Mouse (Mus musculus): ENCODE results near the gene Nek6. TPM values are rescaled to one million over a fixed set of nuclear protein-coding genes. Genes with fewer than 3 reads are reported as not detected.
A peak's percentile ranks its signal among the peaks of the same experiment; 100 is the strongest.

Nek6 gene
- polyA plus RNA-seq, 1 experiment from 2014 or later, result 35.1 TPM

DNA sequence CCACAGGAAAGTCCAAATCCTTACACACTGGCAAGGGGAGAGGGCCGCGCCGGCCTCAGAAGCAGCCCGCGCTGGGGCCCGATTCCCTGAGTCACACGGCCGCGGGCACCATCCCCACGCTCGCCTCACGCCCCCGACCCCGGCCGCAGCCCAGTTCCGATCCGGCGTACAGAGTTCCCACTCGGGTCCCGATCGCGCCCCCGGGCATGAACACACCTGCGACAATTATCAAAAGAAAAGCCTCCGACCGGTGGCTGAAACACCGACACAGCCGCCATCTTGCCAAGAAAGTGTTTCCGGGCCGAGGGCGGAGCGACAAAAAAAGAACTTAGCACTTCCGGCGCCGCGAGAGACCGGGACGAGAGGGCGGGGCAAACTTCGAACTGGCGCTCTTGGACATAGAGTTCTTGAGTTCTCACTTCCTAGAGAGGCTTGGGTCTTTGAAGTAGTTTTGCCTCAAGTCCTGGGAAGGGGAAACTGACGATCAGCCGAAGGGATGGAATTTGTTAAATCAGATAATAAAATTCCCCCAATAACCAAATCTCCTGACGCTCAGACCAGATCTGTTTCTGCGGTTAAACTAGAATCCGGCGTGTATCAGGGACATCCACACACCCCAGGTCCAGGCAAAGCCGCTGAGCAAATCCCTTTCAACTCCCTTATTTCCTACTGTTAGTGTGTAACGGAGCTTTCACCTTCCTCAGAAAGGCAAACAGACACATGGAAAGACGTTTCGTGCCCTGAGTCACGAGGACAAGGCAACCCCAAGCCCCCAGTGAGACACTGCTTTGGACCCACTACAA lies 132.4 kb downstream of the Nek6 start, which contains the start of gene Psmb7:
Psmb7 (minus strand) TSS at position 463 of the 803 bp plus-strand sequence.
- no peak for TF ChIP-seq CTCF (IDR thresholded peaks at IDR 0.05; ENCODE audit: low read depth)
- Histone ChIP-seq H3K9me3 (replicated peaks; ENCODE audit: low read length) (no peaks in the 10 kb centered on the region), H3K27ac (peak within 1 kb of the TSS; percentile 72), H3K27me3 (ENCODE audit: insufficient read depth, low read length) (no peaks in the 10 kb centered on the region), H3K4me2 (ENCODE audit: low read length) (peak within 1 kb of the TSS; percentile 94), H3K4me3 (replicated peaks; ENCODE audit: low read depth, low read length) (peak within 1 kb of the TSS; percentile 96), H3K36me3 (ENCODE audit: insufficient read depth, low read length) (peaks cover 13% of the 10 kb centered on the region), H3K9ac (ENCODE audit: low read depth, low read length) (peak within 1 kb of the TSS; percentile 90), H3K4me1 (replicated peaks; ENCODE audit: insufficient read depth, low read length) (peaks cover 4% of the 10 kb centered on the region; the same call in 1 of the 2 replicates)
- 2% methylated on average over 52 of the region's 52 CpGs for WGBS
- peak; percentile 88 for ATAC-seq (replicated peaks; ENCODE audit: low FRiP score, low read depth)
- DNase-seq (ENCODE audit: low spot score), result peak; percentile 98

Small RNA genes within 50 kb of the gene (microRNA-seq; reads per million reads assigned to microRNA genes)
- gene Gm27634, result not detected

Other genes starting within 250 kb of the Nek6 start
- gene Dennd1a, start 224.3 kb upstream of the Nek6 start, polyA plus RNA-seq (2015; fragmentation: Nextera tagmentation; extraction: Ambion mirVana), result 10.1 and 10.6 TPM in 2 replicates
- gene Lhx2, start 172.4 kb upstream of the Nek6 start, polyA plus RNA-seq (2015; fragmentation: Nextera tagmentation; extraction: Ambion mirVana), result 0.07 TPM in 1 of 2 replicates, not detected in the other
- 217 and 220 TPM in 2 replicates for gene Psmb7, start 132.4 kb downstream of the Nek6 start, polyA plus RNA-seq (2015; fragmentation: Nextera tagmentation; extraction: Ambion mirVana)
- gene Nr5a1, start 202.9 kb downstream of the Nek6 start, polyA plus RNA-seq (2015; fragmentation: Nextera tagmentation; extraction: Ambion mirVana), result 0.36 and 0.56 TPM in 2 replicates

All from kidney, postnatal 0 days (tissue).